Mouse (Mus musculus) left cerebral cortex, adult 11 months (tissue): Measurements from ENCODE around the gene Rc3h2.
A peak's percentile ranks its signal among the peaks of the same experiment; 100 is the strongest.

ENCODE experiments used
- DNase-seq: peaks from one replicate; pipeline ENCODE4 v3.0.0; 2022; ENCODE audit warnings: low spot score

The Rc3h2 gene

GRCm38 (mm10) chr2:37422306-37423304, at the start of gene Rc3h2:
Rc3h2 (minus strand) TSS chr2:37422903.
- DNase-seq, result peak; percentile 94

GRCm38 (mm10) chr2:37466266-37466665, 43.6 kb upstream of the Rc3h2 start:
- DNase-seq, result no peak

GRCm38 (mm10) chr2:37460707-37461106, 38.0 kb upstream of the Rc3h2 start:
- DNase-seq, result no peak

DNA sequence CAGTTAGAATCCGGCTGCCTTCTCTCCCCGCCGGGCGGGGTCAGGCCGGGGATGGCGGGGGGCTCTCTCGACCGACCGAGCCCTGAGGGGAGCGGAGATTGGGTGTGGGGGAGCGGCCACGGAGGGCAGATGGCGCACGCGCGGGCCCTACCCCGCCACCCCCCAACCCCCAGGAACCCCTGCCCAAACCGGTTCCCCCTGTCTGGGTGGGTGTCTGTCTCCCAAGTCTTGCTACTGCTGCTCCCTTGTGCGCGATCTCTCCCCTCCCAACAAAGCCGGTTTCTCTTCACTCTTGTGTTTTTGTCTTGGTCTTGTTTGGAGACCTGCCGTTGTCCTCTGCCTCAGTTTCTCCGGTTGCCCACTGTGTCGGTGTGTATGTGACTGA, 29.7 kb upstream of the Rc3h2 start:
- DNase-seq, result no peak

- DNase-seq, result peak; percentile 84
Observed at GRCm38 (mm10) chr2:37451667-37452375, 29.1 kb upstream of the Rc3h2 start.

DNA sequence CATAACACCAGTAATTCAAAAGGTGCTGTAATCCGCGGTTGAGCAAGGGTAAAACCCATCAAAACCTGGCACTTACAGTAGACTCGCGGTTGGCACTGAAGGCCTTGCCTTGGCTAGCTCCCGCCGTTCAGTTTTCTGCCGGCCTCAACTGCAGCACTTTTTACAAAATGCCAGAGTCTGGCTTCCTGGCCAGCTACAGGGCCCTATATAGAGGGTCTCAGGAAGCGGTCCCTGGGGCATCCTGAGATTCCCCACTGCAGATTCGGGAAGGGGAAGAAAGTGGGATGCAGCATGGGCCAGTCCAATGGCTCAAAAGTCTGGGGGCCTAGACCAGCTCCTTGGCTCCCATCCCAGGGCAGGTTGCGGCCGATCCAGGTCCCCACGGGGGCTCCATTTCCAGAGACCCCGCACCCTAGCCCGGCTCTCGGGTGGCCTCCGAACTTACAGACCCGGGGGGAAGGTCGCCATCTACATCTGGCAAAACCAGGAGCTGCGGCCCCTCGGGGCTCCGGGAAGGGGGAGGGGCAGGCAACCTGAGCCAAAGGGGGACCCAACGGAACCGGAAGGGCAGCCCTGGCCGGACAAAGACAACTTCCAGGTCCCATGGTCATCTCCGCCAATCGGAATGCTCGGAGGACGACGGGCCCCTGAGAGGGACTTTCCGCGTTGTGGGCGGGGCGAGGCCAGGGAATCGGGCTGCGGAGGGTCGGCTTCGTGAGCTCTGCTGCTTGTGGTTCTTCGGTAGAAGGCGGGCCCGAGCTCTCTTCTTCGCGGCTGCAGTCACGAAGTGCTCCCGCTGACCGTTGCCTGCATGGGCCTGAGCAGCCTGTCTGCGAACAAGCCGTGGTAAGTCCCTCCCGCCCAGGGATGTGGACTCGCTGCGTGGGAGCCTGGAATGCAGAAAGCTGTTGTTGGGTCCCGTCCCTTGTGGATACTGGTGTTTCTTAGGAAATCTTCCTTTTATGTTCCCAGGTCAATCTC, 20.2 kb upstream of the Rc3h2 start, which contains the start of the genes Zbtb26, Zbtb6 and Rabgap1:
TSS of gene Zbtb26 (minus strand) at position 525 of the 981 bp plus-strand sequence.
TSS of gene Zbtb6 (minus strand) at position 561 of the 981 bp plus-strand sequence.
TSS of gene Rabgap1 (plus strand) at position 669 of the 981 bp plus-strand sequence.
- DNase-seq, result peak; percentile 87

- DNase-seq, result no peak
Observed at GRCm38 (mm10) chr2:37431609-37432008, 8.9 kb upstream of the Rc3h2 start.

GRCm38 (mm10) chr2:37430593-37431464, 8.1 kb upstream of the Rc3h2 start:
- peak; percentile 84 for DNase-seq

- no peak for DNase-seq
Observed at GRCm38 (mm10) chr2:37423671-37424070, 968 bp upstream of the Rc3h2 start.

- no peak for DNase-seq
Observed at GRCm38 (mm10) chr2:37421903-37422302, 800 bp downstream of the Rc3h2 start.

DNA sequence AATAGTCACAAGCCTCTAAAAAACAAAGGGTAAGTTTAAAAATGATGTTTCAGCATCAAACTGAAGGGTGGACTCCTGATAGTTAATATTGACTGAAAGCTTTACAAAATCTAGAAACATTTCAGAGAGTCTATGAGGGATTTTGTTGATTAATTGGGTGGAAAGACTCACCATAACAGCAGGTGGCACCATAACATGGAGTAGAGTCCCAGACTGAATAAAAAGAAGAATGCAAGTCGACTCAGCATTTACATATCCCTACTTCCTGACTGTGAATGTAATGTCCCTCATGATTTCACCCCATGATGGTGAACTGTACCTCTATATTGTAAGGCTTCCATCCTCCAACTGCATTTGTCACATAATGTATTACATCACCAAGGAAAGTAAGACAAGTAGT, 27.2 kb downstream of the Rc3h2 start:
- DNase-seq, result no peak

DNA sequence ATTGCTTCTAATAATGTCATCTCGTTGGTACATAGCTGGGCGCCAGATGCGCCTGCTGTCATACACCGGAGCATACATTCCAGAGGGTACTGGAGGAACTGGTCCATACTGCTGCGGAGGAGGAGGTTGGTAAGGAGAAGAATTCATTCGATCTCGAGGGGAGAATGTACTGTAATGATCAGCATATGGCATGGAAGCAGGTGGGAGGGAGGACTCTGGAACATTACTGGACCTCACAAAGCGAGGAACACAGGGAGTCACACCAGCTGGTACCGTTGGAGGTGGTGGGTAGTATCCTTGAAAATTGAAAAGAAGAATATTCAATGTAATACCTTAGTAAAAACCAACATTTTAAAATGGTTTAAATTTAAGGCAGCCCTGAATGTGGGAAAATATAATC, 39.8 kb downstream of the Rc3h2 start:
- DNase-seq, result no peak

- DNase-seq, result peak; percentile 32
Observed at GRCm38 (mm10) chr2:37380189-37380588, 42.5 kb downstream of the Rc3h2 start.

DNA sequence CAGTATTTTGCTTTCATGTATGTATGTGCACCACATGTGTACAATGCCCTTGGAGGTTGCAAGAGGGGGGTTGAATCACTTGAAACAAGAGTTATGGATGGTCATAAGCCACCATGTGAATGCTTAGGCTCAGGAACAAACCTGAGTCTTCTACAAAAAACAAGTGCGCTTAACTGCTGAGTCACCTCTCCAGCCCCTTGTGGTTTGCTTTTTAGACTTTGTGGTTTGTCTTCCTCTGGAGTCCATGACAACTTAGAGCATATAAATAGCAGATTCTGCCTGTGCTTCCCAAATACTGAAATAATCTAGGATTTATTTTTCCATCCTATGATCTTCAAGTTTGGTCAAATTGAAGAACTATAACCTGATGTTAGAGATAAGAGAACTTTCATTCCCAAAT, 46.7 kb downstream of the Rc3h2 start:
- DNase-seq, result no peak

DNA sequence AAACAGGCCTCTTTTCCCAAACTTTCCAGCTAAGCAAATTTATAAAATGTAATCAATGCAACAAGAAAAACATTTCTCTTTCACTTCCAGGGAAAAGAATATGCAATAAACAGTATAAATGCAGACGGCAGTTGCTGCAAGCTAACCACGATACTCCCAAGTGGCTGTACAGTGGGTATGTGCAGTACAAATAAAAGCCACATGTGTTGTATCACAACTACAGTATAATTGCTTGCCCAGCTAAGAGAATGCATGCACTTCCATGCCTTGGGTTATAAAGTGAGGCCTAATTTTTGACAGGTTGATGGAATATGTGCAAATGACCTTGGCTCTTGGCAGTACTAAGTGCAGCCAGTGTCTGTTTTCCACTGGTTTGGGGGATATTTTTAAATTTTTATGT, 52.1 kb downstream of the Rc3h2 start:
- no peak for DNase-seq

- DNase-seq, result no peak
Observed at GRCm38 (mm10) chr2:37359908-37360307, 62.8 kb downstream of the Rc3h2 start.

- peak; percentile 81 for DNase-seq
Observed at GRCm38 (mm10) chr2:37358633-37359540, 63.8 kb downstream of the Rc3h2 start, which contains the start of gene Pdcl. Pdcl (minus strand) TSS chr2:37359332.

GRCm38 (mm10) chr2:37355571-37355970, 67.1 kb downstream of the Rc3h2 start:
- DNase-seq, result no peak

GRCm38 (mm10) chr2:37351671-37352070, 71.0 kb downstream of the Rc3h2 start:
- peak; percentile 24 for DNase-seq
